Mouse (Mus musculus) embryonic facial prominence, embryonic 12.5 days (tissue): ENCODE data around the gene Gm21985. TPM values are rescaled to one million over a fixed set of nuclear protein-coding genes. Genes with fewer than 3 reads are reported as not detected.
"Not testable (repeated sequence)": the region's sequence is repeated elsewhere in the genome, so short reads cannot be mapped to it uniquely, and the experiment has no call there.

Experiments
- ATAC-seq: fragments of 200-750 bp; cut with Nextera tagmentation; 2 replicates; pipeline ENCODE4 v1.8.0; 2017; ENCODE audit not compliant: insufficient number of reproducible peaks, insufficient read depth, low FRiP score, low TSS enrichment
- H3K27ac ChIP-seq: fragments of 300-500 bp; sonication (generic); 2 replicates; pipeline ENCODE4 v1.5.1; 2016; ENCODE audit warnings: mild to moderate bottlenecking
- H3K27me3 ChIP-seq: fragments of 300-500 bp; sonication (generic); 2 replicates; pipeline ENCODE4 v1.6.1; 2016; ENCODE audit warnings: mild to moderate bottlenecking, moderate library complexity
- H3K36me3 ChIP-seq: fragments of 300-500 bp; sonication (generic); 2 replicates; pipeline ENCODE4 v1.6.1; 2016; ENCODE audit warnings: mild to moderate bottlenecking
- H3K4me1 ChIP-seq: fragments of 300-500 bp; sonication (generic); 2 replicates; pipeline ENCODE4 v1.6.1; 2016
- H3K4me2 ChIP-seq: fragments of 300-500 bp; sonication (generic); replicated peaks from 2 replicates; pipeline ENCODE4 v1.6.1; 2016; ENCODE audit warnings: mild to moderate bottlenecking, moderate library complexity
- H3K4me3 ChIP-seq: fragments of 300-500 bp; sonication (generic); 2 replicates; pipeline ENCODE4 v1.5.1; 2016; ENCODE audit warnings: mild to moderate bottlenecking
- H3K9ac ChIP-seq: fragments of 300-500 bp; sonication (generic); 2 replicates; pipeline ENCODE4 v1.6.1; 2016; ENCODE audit warnings: mild to moderate bottlenecking, moderate library complexity
- H3K9me3 ChIP-seq: fragments of 300-500 bp; sonication (generic); 2 replicates; pipeline ENCODE4 v1.6.1; 2016; ENCODE audit warnings: mild to moderate bottlenecking, moderate library complexity
- WGBS: fragments of 180-500 bp; shearing (Covaris S2); methylation state at CpG from one replicate; pipeline ENCODE4 v1.1.7; 2016; 5-methylcytosine and 5-hydroxymethylcytosine counted together
- polyA plus RNA-seq: library from polyadenylated mRNA; unstranded; fragments of >200 nt; fragmentation: Nextera tagmentation; extraction: Ambion mirVana; gene quantifications from 2 replicates; pipeline ENCODE4 v1.2.1, GENCODE M21; 2016

The Gm21985 gene
- polyA plus RNA-seq, 1 experiment from 2014 or later: not detected

GRCm38 (mm10) chr2:112267547-112268269 is 1.6 kb downstream of the Gm21985 start:
- Histone ChIP-seq H3K4me1 (peaks cover 18% of the 10 kb centered on the region), H3K36me3 (no peaks in the 10 kb centered on the region), H3K9ac (no peak overlapping the region), H3K4me3 (no peak overlapping the region), H3K27ac (no peak overlapping the region), H3K9me3 (no peaks in the 10 kb centered on the region), H3K27me3 (no peaks in the 10 kb centered on the region), H3K4me2 (peak overlapping the region; percentile 90)
- WGBS: 81% methylated on average over 8 of the region's 8 CpGs
- no peak for ATAC-seq

- Histone ChIP-seq H3K4me3 (no peak overlapping the region), H3K36me3 (no peaks in the 10 kb centered on the region), H3K9ac (no peak overlapping the region), H3K4me1 (peaks cover 10% of the 10 kb centered on the region), H3K4me2 (no peak overlapping the region), H3K27me3 (no peaks in the 10 kb centered on the region), H3K27ac (no peak overlapping the region), H3K9me3 (no peaks in the 10 kb centered on the region)
- 79% methylated on average over 2 of the region's 2 CpGs for WGBS
- no peak for ATAC-seq
Observed at GRCm38 (mm10) chr2:112270011-112270410, 3.9 kb downstream of the Gm21985 start.

GRCm38 (mm10) chr2:112272909-112273308 is 6.8 kb downstream of the Gm21985 start:
- Histone ChIP-seq H3K27me3 (no peaks in the 10 kb centered on the region), H3K4me2 (no peak overlapping the region), H3K9me3 (no peaks in the 10 kb centered on the region), H3K4me1 (no peaks in the 10 kb centered on the region), H3K36me3 (no peaks in the 10 kb centered on the region), H3K9ac (no peak overlapping the region), H3K4me3 (no peak overlapping the region), H3K27ac (no peak overlapping the region)
- ATAC-seq: no peak
- WGBS: 97% methylated on average over 2 of the region's 2 CpGs

- H3K4me1 ChIP-seq: no peaks in the 10 kb centered on the region
- no peak overlapping the region for H3K9ac ChIP-seq
- no peak overlapping the region for H3K4me2 ChIP-seq
- WGBS: 87% methylated on average over 6 of the region's 6 CpGs
- H3K36me3 ChIP-seq: no peaks in the 10 kb centered on the region
- H3K27ac ChIP-seq: no peak overlapping the region
- no peak overlapping the region for H3K4me3 ChIP-seq
- no peaks in the 10 kb centered on the region for H3K9me3 ChIP-seq
- H3K27me3 ChIP-seq: no peaks in the 10 kb centered on the region
- no peak for ATAC-seq
Observed at GRCm38 (mm10) chr2:112273474-112273873, 7.4 kb downstream of the Gm21985 start.

GRCm38 (mm10) chr2:112276870-112277269 is 10.8 kb downstream of the Gm21985 start:
- ATAC-seq: no peak
- Histone ChIP-seq H3K4me1 (no peaks in the 10 kb centered on the region), H3K9ac (no peak overlapping the region), H3K36me3 (no peaks in the 10 kb centered on the region), H3K4me2 (no peak overlapping the region), H3K27ac (no peak overlapping the region), H3K9me3 (no peaks in the 10 kb centered on the region), H3K27me3 (no peaks in the 10 kb centered on the region), H3K4me3 (no peak overlapping the region)
- WGBS: 96% methylated on average over 3 of the region's 3 CpGs

GRCm38 (mm10) chr2:112282846-112283245 is 16.7 kb downstream of the Gm21985 start:
- H3K36me3 ChIP-seq: no peaks in the 10 kb centered on the region
- no peak overlapping the region for H3K4me2 ChIP-seq
- H3K9me3 ChIP-seq: no peaks in the 10 kb centered on the region
- H3K4me1 ChIP-seq: no peaks in the 10 kb centered on the region
- ATAC-seq: no peak
- no peak overlapping the region for H3K27ac ChIP-seq
- no peaks in the 10 kb centered on the region for H3K27me3 ChIP-seq
- 88% methylated on average over 1 of the region's 1 CpGs for WGBS
- H3K9ac ChIP-seq: no peak overlapping the region
- no peak overlapping the region for H3K4me3 ChIP-seq

GRCm38 (mm10) chr2:112284363-112285030 is 18.4 kb downstream of the Gm21985 start:
- no peaks in the 10 kb centered on the region for H3K36me3 ChIP-seq
- ATAC-seq: peak; percentile 88
- H3K27me3 ChIP-seq: no peaks in the 10 kb centered on the region
- H3K9me3 ChIP-seq: no peaks in the 10 kb centered on the region
- H3K9ac ChIP-seq: peak overlapping the region; percentile 69
- no peaks in the 10 kb centered on the region for H3K4me1 ChIP-seq
- H3K4me3 ChIP-seq: peak overlapping the region; percentile 45
- H3K27ac ChIP-seq: no peak overlapping the region
- WGBS: under 1% methylated on average over 21 of the region's 21 CpGs
- H3K4me2 ChIP-seq: peak overlapping the region; percentile 84

- Histone ChIP-seq H3K4me1 (no peaks in the 10 kb centered on the region), H3K9ac (no peak overlapping the region), H3K4me2 (peak overlapping the region; percentile 84), H3K9me3 (no peaks in the 10 kb centered on the region), H3K27me3 (no peaks in the 10 kb centered on the region), H3K27ac (no peak overlapping the region), H3K4me3 (peak overlapping the region; percentile 45), H3K36me3 (no peaks in the 10 kb centered on the region)
- 57% methylated on average over 6 of the region's 6 CpGs for WGBS
- ATAC-seq: no peak
Observed at GRCm38 (mm10) chr2:112285031-112285390, 18.9 kb downstream of the Gm21985 start.

GRCm38 (mm10) chr2:112286062-112286461 is 19.9 kb downstream of the Gm21985 start:
- H3K4me1 ChIP-seq, H3K4me3 ChIP-seq, H3K27ac ChIP-seq, H3K27me3 ChIP-seq, H3K9me3 ChIP-seq, H3K36me3 ChIP-seq, H3K9ac ChIP-seq, H3K4me2 ChIP-seq, ATAC-seq: not testable (repeated sequence)
- WGBS: 97% methylated on average over 1 of the region's 1 CpGs

GRCm38 (mm10) chr2:112287059-112287458 is 20.9 kb downstream of the Gm21985 start:
- H3K9me3 ChIP-seq: no peaks in the 10 kb centered on the region
- H3K4me2 ChIP-seq: no peak overlapping the region
- no peaks in the 10 kb centered on the region for H3K36me3 ChIP-seq
- no peaks in the 10 kb centered on the region for H3K27me3 ChIP-seq
- H3K4me3 ChIP-seq: no peak overlapping the region
- no peak overlapping the region for H3K9ac ChIP-seq
- 69% methylated on average over 4 of the region's 4 CpGs for WGBS
- no peaks in the 10 kb centered on the region for H3K4me1 ChIP-seq
- no peak overlapping the region for H3K27ac ChIP-seq
- ATAC-seq: no peak

- Histone ChIP-seq H3K9ac (no peak overlapping the region), H3K4me3 (no peak overlapping the region), H3K36me3 (no peaks in the 10 kb centered on the region), H3K27me3 (no peaks in the 10 kb centered on the region), H3K27ac (no peak overlapping the region), H3K9me3 (no peaks in the 10 kb centered on the region), H3K4me1 (no peaks in the 10 kb centered on the region), H3K4me2 (no peak overlapping the region)
- 92% methylated on average over 3 of the region's 3 CpGs for WGBS
- ATAC-seq: no peak
Observed at GRCm38 (mm10) chr2:112289507-112289906, 23.4 kb downstream of the Gm21985 start.

- H3K27ac ChIP-seq: no peak overlapping the region
- no peak overlapping the region for H3K4me2 ChIP-seq
- WGBS: 85% methylated on average over 2 of the region's 2 CpGs
- H3K4me1 ChIP-seq: no peaks in the 10 kb centered on the region
- H3K36me3 ChIP-seq: no peaks in the 10 kb centered on the region
- ATAC-seq: no peak
- no peaks in the 10 kb centered on the region for H3K27me3 ChIP-seq
- H3K4me3 ChIP-seq: no peak overlapping the region
- H3K9ac ChIP-seq: no peak overlapping the region
- no peaks in the 10 kb centered on the region for H3K9me3 ChIP-seq
Observed at GRCm38 (mm10) chr2:112292823-112293222, 26.7 kb downstream of the Gm21985 start.
